Mouse (Mus musculus): ENCODE results near the gene Lrrc51. TPM values are rescaled to one million over a fixed set of nuclear protein-coding genes. Genes with fewer than 3 reads are reported as not detected.
"Not testable (repeated sequence)": the region's sequence is repeated elsewhere in the genome, so short reads cannot be mapped to it uniquely, and the experiment has no call there.

Lrrc51 gene
- total and polyA plus RNA-seq, 3 experiments = 0.65 to 17.7 (median 4.1) TPM

GRCm38 (mm10) chr7:101954163-101954562, 20.5 kb upstream of the Lrrc51 start:
- Histone ChIP-seq H3K9me3 (replicated peaks) (no peaks in the 10 kb centered on the region), H3K4me1 (ENCODE audit: insufficient read depth, low read depth, low read length) (peaks cover 26% of the 10 kb centered on the region), H3K27me3 (ENCODE audit: insufficient read depth, low read length) (no peaks in the 10 kb centered on the region), H3K36me3 (replicated peaks) (peaks cover 19% of the 10 kb centered on the region), H3K4me3 (ENCODE audit: low read depth, low read length) (no peak overlapping the region)
- DNase-seq (ENCODE audit: low spot score) = no peak
- TF ChIP-seq CTCF (IDR thresholded peaks at IDR 0.05; ENCODE audit: low read depth, low read length) = no peak
- TF ChIP-seq GATA1 (IDR thresholded peaks at IDR 0.05; ENCODE audit: borderline replicate concordance, low read length) = no peak
- ATAC-seq (ENCODE audit: extremely low read depth, insufficient number of reproducible peaks, low FRiP score, poor library complexity, severe bottlenecking) = no peak

DNA sequence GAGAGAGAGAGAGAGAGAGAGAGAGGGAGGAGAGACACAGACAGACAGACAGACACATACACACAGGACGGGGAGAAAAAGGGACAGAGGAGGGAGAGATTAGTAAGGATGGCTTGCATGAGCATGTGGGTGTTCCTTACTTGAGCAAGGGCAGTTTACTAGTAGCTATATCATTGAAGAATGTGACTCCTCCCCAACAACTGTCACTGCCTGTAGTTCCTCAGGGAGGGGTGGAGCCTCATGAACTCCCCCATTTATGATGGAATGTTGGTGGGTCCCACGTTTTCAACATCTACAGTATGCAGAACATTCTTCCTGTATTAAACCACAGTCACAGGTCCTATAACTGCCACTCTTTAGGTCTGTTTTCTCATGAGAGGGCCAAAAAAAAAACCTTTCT, 18.4 kb upstream of the Lrrc51 start:
- peaks cover 23% of the 10 kb centered on the region for H3K36me3 ChIP-seq (replicated peaks)
- H3K4me1 ChIP-seq (ENCODE audit: insufficient read depth, low read depth, low read length) = peaks cover 28% of the 10 kb centered on the region
- ATAC-seq (ENCODE audit: extremely low read depth, insufficient number of reproducible peaks, low FRiP score, poor library complexity, severe bottlenecking) (no peak), DNase-seq (ENCODE audit: low spot score) (no peak)
- no peaks in the 10 kb centered on the region for H3K9me3 ChIP-seq (replicated peaks)
- no peaks in the 10 kb centered on the region for H3K27me3 ChIP-seq (ENCODE audit: insufficient read depth, low read length)
- TF ChIP-seq POLR2AphosphoS5 (IDR thresholded peaks at IDR 0.05; ENCODE audit: insufficient replicate concordance, low read depth, low read length) (no peak), CTCF (IDR thresholded peaks at IDR 0.05; ENCODE audit: low read depth, low read length) (no peak), TAL1 (conservative IDR thresholded peaks at IDR 0.05; ENCODE audit: low read depth, low read length) (no peak), GATA2 (IDR thresholded peaks at IDR 0.05; ENCODE audit: borderline replicate concordance, low read depth, low read length) (no peak), GATA1 (IDR thresholded peaks at IDR 0.05; ENCODE audit: borderline replicate concordance, low read length) (no peak)
- no peak overlapping the region for H3K4me3 ChIP-seq (ENCODE audit: low read depth, low read length)

DNA sequence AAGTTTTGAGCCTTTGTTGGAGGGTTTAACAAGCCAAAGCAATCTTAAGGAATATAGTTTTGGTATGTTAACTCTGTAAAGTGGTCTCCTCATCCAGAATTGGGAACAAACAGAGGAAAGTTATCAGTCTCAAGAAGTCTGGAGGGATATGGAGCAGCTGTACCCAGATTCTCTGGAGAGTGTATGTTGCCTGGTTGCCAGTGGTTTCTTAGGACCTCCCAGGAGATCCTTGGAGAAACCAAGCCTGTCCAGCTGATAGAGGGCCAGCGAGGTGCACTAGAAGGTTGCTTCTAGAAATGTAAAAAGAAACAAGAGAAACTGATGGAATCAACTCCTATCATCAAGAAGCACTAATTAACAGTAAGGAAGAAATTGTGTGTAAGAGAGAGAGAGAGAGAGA, 18.0 kb upstream of the Lrrc51 start:
- H3K4me3 ChIP-seq (ENCODE audit: low read depth, low read length) = no peak overlapping the region
- ATAC-seq (ENCODE audit: extremely low read depth, insufficient number of reproducible peaks, low FRiP score, poor library complexity, severe bottlenecking) (no peak), DNase-seq (ENCODE audit: low spot score) (no peak)
- no peaks in the 10 kb centered on the region for H3K27me3 ChIP-seq (ENCODE audit: insufficient read depth, low read length)
- H3K9me3 ChIP-seq (replicated peaks) = no peaks in the 10 kb centered on the region
- peaks cover 24% of the 10 kb centered on the region for H3K4me1 ChIP-seq (ENCODE audit: insufficient read depth, low read depth, low read length)
- TF ChIP-seq CTCF (IDR thresholded peaks at IDR 0.05; ENCODE audit: low read depth, low read length) = no peak
- no peak for TF ChIP-seq GATA2 (IDR thresholded peaks at IDR 0.05; ENCODE audit: borderline replicate concordance, low read depth, low read length)
- TF ChIP-seq POLR2AphosphoS5 (IDR thresholded peaks at IDR 0.05; ENCODE audit: insufficient replicate concordance, low read depth, low read length) = no peak
- TF ChIP-seq TAL1 (conservative IDR thresholded peaks at IDR 0.05; ENCODE audit: low read depth, low read length) = no peak
- no peak for TF ChIP-seq GATA1 (IDR thresholded peaks at IDR 0.05; ENCODE audit: borderline replicate concordance, low read length)
- H3K36me3 ChIP-seq (replicated peaks) = peaks cover 21% of the 10 kb centered on the region

GRCm38 (mm10) chr7:101949008-101949407, 15.3 kb upstream of the Lrrc51 start:
- not testable (repeated sequence) for ATAC-seq (ENCODE audit: extremely low read depth, insufficient number of reproducible peaks, low FRiP score, poor library complexity, severe bottlenecking); DNase-seq (ENCODE audit: low spot score); H3K27me3 ChIP-seq (ENCODE audit: insufficient read depth, low read length); H3K4me3 ChIP-seq (ENCODE audit: low read depth, low read length); H3K9me3 ChIP-seq (replicated peaks)
- peaks cover 16% of the 10 kb centered on the region for H3K4me1 ChIP-seq (ENCODE audit: insufficient read depth, low read depth, low read length)
- peaks cover 21% of the 10 kb centered on the region for H3K36me3 ChIP-seq (replicated peaks)

GRCm38 (mm10) chr7:101939758-101940157, 6.1 kb upstream of the Lrrc51 start:
- TF ChIP-seq GATA1 (IDR thresholded peaks at IDR 0.05; ENCODE audit: borderline replicate concordance, low read length) (no peak), CTCF (IDR thresholded peaks at IDR 0.05; ENCODE audit: low read depth, low read length) (no peak), GATA2 (IDR thresholded peaks at IDR 0.05; ENCODE audit: borderline replicate concordance, low read depth, low read length) (no peak), POLR2AphosphoS5 (IDR thresholded peaks at IDR 0.05; ENCODE audit: insufficient replicate concordance, low read depth, low read length) (no peak), TAL1 (conservative IDR thresholded peaks at IDR 0.05; ENCODE audit: low read depth, low read length) (no peak)
- H3K4me3 ChIP-seq (ENCODE audit: low read depth, low read length) = no peak overlapping the region
- H3K27me3 ChIP-seq (ENCODE audit: insufficient read depth, low read length) = no peaks in the 10 kb centered on the region
- peaks cover 23% of the 10 kb centered on the region for H3K4me1 ChIP-seq (ENCODE audit: insufficient read depth, low read depth, low read length)
- DNase-seq (ENCODE audit: low spot score) (no peak), ATAC-seq (ENCODE audit: extremely low read depth, insufficient number of reproducible peaks, low FRiP score, poor library complexity, severe bottlenecking) (no peak)
- H3K9me3 ChIP-seq (replicated peaks) = no peaks in the 10 kb centered on the region
- H3K36me3 ChIP-seq (replicated peaks) = peaks cover 44% of the 10 kb centered on the region

- no peak for ATAC-seq (ENCODE audit: extremely low read depth, insufficient number of reproducible peaks, low FRiP score, poor library complexity, severe bottlenecking)
- peaks cover 24% of the 10 kb centered on the region for H3K4me1 ChIP-seq (ENCODE audit: insufficient read depth, low read depth, low read length)
Observed at GRCm38 (mm10) chr7:101938348-101938747, 4.7 kb upstream of the Lrrc51 start.

GRCm38 (mm10) chr7:101937569-101937968, 3.9 kb upstream of the Lrrc51 start:
- no peak for DNase-seq (ENCODE audit: low spot score)
- Histone ChIP-seq H3K9me3 (replicated peaks) (no peaks in the 10 kb centered on the region), H3K4me1 (ENCODE audit: insufficient read depth, low read depth, low read length) (peaks cover 27% of the 10 kb centered on the region), H3K36me3 (replicated peaks) (peaks cover 44% of the 10 kb centered on the region), H3K4me3 (ENCODE audit: low read depth, low read length) (no peak overlapping the region), H3K27me3 (ENCODE audit: insufficient read depth, low read length) (no peaks in the 10 kb centered on the region)
- no peak for ATAC-seq (ENCODE audit: extremely low read depth, insufficient number of reproducible peaks, low FRiP score, poor library complexity, severe bottlenecking)
- TF ChIP-seq CTCF (IDR thresholded peaks at IDR 0.05; ENCODE audit: low read depth, low read length) = no peak
- no peak for TF ChIP-seq TAL1 (conservative IDR thresholded peaks at IDR 0.05; ENCODE audit: low read depth, low read length)
- no peak for TF ChIP-seq POLR2AphosphoS5 (IDR thresholded peaks at IDR 0.05; ENCODE audit: insufficient replicate concordance, low read depth, low read length)
- TF ChIP-seq GATA1 (IDR thresholded peaks at IDR 0.05; ENCODE audit: borderline replicate concordance, low read length) = no peak
- TF ChIP-seq GATA2 (IDR thresholded peaks at IDR 0.05; ENCODE audit: borderline replicate concordance, low read depth, low read length) = no peak

More at GRCm38 (mm10) chr7:101938348-101938747, 4.7 kb upstream of the Lrrc51 start:
- Histone ChIP-seq H3K9me3 (replicated peaks) (no peaks in the 10 kb centered on the region), H3K27me3 (ENCODE audit: insufficient read depth, low read length) (no peaks in the 10 kb centered on the region), H3K4me3 (ENCODE audit: low read depth, low read length) (no peak overlapping the region), H3K36me3 (replicated peaks) (peaks cover 44% of the 10 kb centered on the region)
- no peak for TF ChIP-seq POLR2AphosphoS5 (IDR thresholded peaks at IDR 0.05; ENCODE audit: insufficient replicate concordance, low read depth, low read length)
- no peak for TF ChIP-seq CTCF (IDR thresholded peaks at IDR 0.05; ENCODE audit: low read depth, low read length)
- no peak for TF ChIP-seq GATA2 (IDR thresholded peaks at IDR 0.05; ENCODE audit: borderline replicate concordance, low read depth, low read length)
- TF ChIP-seq GATA1 (IDR thresholded peaks at IDR 0.05; ENCODE audit: borderline replicate concordance, low read length) = no peak
- TF ChIP-seq TAL1 (conservative IDR thresholded peaks at IDR 0.05; ENCODE audit: low read depth, low read length) = no peak
- DNase-seq (ENCODE audit: low spot score) = no peak
